Mouse (Mus musculus) lung, postnatal 0 days (tissue): Measurements from ENCODE around the gene Rtl10.

Source experiments
- CTCF ChIP-seq: IDR thresholded peaks from 2 replicates; pipeline ENCODE4 v1.5.1; 2016; ENCODE audit warnings: antibody characterized with exemption, mild to moderate bottlenecking
- EP300 ChIP-seq: IDR thresholded peaks from 2 replicates; pipeline ENCODE4 v1.6.1; 2016; ENCODE audit warnings: antibody characterized with exemption, mild to moderate bottlenecking, control low read depth

- no peak for TF ChIP-seq CTCF
- TF ChIP-seq EP300 = no peak
These were observed 49.2 kb downstream of the Rtl10 start for GRCm38 (mm10) chr16:18547891-18548290.
